Mouse (Mus musculus) embryonic fibroblast, embryonic 13.5 days (primary cell): ENCODE results near the gene Lgi4. TPM values are rescaled to one million over a fixed set of nuclear protein-coding genes. Genes with fewer than 3 reads are reported as not detected.

ENCODE experiments used
- H3K27ac ChIP-seq: 2 replicates; pipeline ENCODE4 v1.5.1; 2012; ENCODE audit warnings: low read length, control low read depth, inconsistent platforms; ENCODE audit not compliant: insufficient read depth
- H3K4me1 ChIP-seq: 2 replicates; pipeline ENCODE4 v1.6.1; 2011; ENCODE audit warnings: low read length; ENCODE audit not compliant: control insufficient read depth, insufficient read depth
- H3K4me3 ChIP-seq: 2 replicates; pipeline ENCODE4 v1.5.1; 2011; ENCODE audit warnings: mild to moderate bottlenecking, control low read depth, low read length; ENCODE audit not compliant: insufficient read depth
- CTCF ChIP-seq: IDR thresholded peaks from 2 replicates; pipeline ENCODE4 v1.5.1; 2011; ENCODE audit warnings: mild to moderate bottlenecking, control low read depth, low read length, moderate library complexity, borderline replicate concordance; ENCODE audit not compliant: insufficient read depth
- POLR2A ChIP-seq: IDR thresholded peaks from 2 replicates; pipeline ENCODE4 v1.6.1; 2011; ENCODE audit warnings: low read depth, mild to moderate bottlenecking, control low read depth, low read length, moderate library complexity
- polyA plus RNA-seq: library from polyadenylated mRNA; stranded (reverse); fragments of >200 nt; gene quantifications from 2 replicates; pipeline ENCODE4 v1.2.4, GENCODE M21; 2011; ENCODE audit warnings: low read depth; ENCODE audit not compliant: missing spikeins, insufficient read length

Gene Lgi4
- polyA plus RNA-seq, 1 experiment: 1.1 TPM

DNA sequence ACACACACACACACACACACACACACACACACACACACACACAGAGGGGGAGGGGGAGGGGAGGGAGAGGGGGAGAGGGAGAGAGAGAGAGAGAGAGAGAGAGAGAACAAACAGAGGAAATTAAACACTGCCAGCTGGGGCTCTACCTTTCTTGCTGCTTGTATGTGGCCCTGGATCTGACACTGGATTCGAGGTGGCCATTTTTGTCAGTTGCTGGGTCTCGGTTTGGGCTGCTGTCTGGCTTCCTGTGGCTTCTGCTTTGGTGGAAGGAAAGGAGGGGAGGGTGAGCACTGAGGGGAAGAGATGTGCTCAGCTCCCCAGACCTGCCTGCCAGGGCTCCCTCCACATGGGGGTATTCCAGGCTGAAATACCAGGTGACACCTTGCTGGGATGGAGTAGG, 21.5 kb upstream of the Lgi4 start:
- no peak overlapping the region for H3K27ac ChIP-seq
- 0 out of 2 replicates have a peak, but pooled peaks cover 3% of the 10 kb centered on the region for H3K4me1 ChIP-seq
- H3K4me3 ChIP-seq: no peak overlapping the region
- no peak for TF ChIP-seq CTCF
- TF ChIP-seq POLR2A: no peak

DNA sequence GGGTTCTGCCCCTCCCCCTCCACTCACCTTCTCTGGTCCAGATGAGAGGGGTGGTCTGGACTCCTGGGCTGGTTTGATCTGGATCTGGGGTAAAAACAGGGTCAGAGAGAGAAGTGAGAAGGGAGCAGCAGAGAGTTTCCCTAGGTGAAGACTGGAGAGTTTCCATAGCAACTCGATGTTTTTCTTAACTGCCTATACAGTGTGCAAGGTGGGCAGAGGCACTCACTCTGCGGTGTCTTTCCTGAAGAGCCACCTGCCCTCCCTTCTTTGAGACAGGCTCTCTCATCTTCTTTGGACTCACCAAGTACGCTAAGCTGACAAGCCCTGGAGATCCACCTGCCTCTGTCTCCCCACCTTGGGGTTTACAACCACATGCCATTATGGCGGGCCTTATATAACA, 20.1 kb upstream of the Lgi4 start:
- Histone ChIP-seq H3K27ac (no peak overlapping the region), H3K4me3 (no peak overlapping the region), H3K4me1 (0 out of 2 replicates have a peak, but pooled peaks cover 3% of the 10 kb centered on the region)
- TF ChIP-seq POLR2A (no peak), CTCF (no peak)

- Histone ChIP-seq H3K4me3 (no peak overlapping the region), H3K4me1 (0 out of 2 replicates have a peak, but pooled peaks cover 3% of the 10 kb centered on the region), H3K27ac (no peak overlapping the region)
- TF ChIP-seq CTCF (no peak), POLR2A (no peak)
Observed at GRCm38 (mm10) chr7:31040281-31041022, 18.7 kb upstream of the Lgi4 start.

GRCm38 (mm10) chr7:31041023-31041407, 18.1 kb upstream of the Lgi4 start:
- no peak overlapping the region for H3K27ac ChIP-seq
- H3K4me1 ChIP-seq: 0 out of 2 replicates have a peak, but pooled peaks cover 3% of the 10 kb centered on the region
- TF ChIP-seq CTCF (no peak), POLR2A (no peak)
- peak overlapping the region; percentile 60 for H3K4me3 ChIP-seq

DNA sequence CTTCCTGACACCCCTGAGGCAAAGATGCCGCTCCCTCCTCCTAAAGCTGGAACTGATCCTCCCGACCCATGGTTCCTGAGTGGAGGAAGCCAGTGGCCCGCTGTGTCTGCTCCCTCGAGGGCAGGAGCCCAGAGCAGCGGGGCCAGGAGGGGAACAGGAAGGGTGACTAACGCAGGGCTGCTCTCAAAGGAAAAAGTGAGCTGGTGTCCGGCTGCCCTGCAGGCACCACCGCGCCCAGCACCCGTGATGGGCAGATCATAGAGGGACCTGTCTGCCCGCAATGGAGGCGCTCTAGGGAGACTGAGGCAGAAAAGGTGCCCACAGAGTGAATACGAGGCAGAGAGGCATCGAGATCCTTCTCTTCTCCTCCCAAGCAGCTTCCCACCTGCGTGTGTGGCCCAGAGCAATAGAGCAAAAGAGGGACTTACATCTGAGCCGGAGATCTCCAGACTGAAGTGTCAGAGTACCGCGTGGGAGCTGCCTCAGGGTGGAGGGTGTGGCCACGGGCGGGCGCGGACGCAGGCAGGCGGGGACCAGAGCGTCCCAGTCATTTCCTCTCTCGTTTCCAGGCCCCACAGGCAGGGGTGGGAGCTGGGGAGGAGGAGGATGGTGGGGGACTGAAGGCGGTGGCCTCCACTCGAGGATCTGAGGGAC, 17.4 kb upstream of the Lgi4 start:
- Histone ChIP-seq H3K4me3 (peak overlapping the region; percentile 60), H3K4me1 (0 out of 2 replicates have a peak, but pooled peaks cover 3% of the 10 kb centered on the region), H3K27ac (no peak overlapping the region)
- TF ChIP-seq CTCF (no peak), POLR2A (peak; percentile 66)

GRCm38 (mm10) chr7:31042431-31042910, 16.7 kb upstream of the Lgi4 start, which contains the start of gene Fxyd5:
TSS of gene Fxyd5 (minus strand) at chr7:31042481.
- Histone ChIP-seq H3K4me1 (0 out of 2 replicates have a peak, but pooled peaks cover 3% of the 10 kb centered on the region), H3K27ac (no peak within 1 kb of the TSS), H3K4me3 (peak within 1 kb of the TSS; percentile 60)
- TF ChIP-seq POLR2A (no peak), CTCF (no peak)

DNA sequence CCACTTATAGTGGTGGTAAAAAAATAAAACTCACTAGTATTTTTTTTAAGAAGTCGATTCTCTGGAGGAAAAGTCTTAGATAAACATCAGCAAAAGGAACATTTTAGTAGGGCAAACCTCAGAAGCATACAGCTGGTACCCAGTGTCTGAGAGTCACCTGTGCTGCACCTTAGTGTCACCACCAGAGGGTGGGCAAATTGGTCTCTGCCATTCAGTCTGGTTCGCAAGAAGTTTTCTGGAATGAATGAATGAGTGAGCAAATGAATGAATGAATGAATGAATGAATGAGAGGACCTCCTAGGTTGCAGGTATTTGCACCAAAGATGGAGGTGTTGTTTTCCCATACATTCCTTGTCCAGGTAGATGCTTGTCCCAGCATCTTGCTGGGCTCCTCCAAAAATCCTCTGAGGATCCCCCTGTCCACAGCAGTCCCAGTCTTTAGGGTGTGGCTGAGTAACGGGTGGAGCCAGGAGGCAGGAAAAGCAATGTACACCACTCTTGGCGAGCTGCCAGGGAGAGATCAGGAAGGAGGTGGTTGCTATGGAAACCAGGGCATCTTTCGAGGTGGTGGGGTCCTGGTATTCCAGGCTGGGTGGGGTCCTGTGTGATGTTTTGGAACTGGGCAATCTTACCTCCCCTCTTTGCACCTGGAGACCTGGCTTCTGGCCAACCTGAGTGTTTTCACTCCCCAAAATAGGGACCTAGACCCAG, 9.9 kb upstream of the Lgi4 start:
- Histone ChIP-seq H3K27ac (no peak overlapping the region), H3K4me3 (no peak overlapping the region), H3K4me1 (no peaks in the 10 kb centered on the region)
- TF ChIP-seq POLR2A (no peak), CTCF (no peak)

GRCm38 (mm10) chr7:31049846-31050281, 9.3 kb upstream of the Lgi4 start:
- Histone ChIP-seq H3K4me1 (no peaks in the 10 kb centered on the region), H3K4me3 (no peak overlapping the region), H3K27ac (no peak overlapping the region)
- TF ChIP-seq POLR2A (no peak), CTCF (no peak)

DNA sequence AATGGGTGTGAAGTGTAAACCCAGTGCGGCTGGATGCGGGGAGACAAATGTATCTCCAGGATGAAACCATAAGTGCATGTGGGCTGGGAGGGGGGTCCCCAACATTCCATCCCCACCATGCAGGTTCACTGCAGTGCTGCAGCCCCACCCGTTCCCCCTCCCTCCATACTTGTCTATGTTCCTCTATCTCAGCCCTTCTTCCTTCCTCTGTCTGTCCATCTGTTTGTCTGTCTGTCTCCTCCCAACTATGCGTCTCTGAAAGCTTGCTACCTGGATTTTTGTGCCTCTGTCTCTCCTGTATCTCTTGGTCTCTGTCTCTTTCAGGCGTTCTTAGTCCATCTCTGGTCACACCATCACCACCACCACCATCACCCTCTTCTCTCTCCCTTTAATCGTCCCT, 8.7 kb upstream of the Lgi4 start:
- Histone ChIP-seq H3K27ac (no peak overlapping the region), H3K4me1 (no peaks in the 10 kb centered on the region), H3K4me3 (no peak overlapping the region)
- no peak for TF ChIP-seq CTCF
- TF ChIP-seq POLR2A: no peak
